Mouse (Mus musculus) hindbrain, embryonic 16.5 days (tissue): Measurements from ENCODE around the gene Zc3h12c. TPM values are rescaled to one million over a fixed set of nuclear protein-coding genes. Genes with fewer than 3 reads are reported as not detected.

ENCODE experiments used
- ATAC-seq: fragments of 200-750 bp; cut with Nextera tagmentation; 2 replicates; pipeline ENCODE4 v1.8.0; 2017; ENCODE audit warnings: moderate TSS enrichment, moderate library complexity
- H3K27ac ChIP-seq: fragments of 300-500 bp; sonication (generic); 2 replicates; pipeline ENCODE4 v1.5.1; 2014; ENCODE audit warnings: low read depth, mild to moderate bottlenecking, control low read depth, low read length, moderate library complexity
- H3K27me3 ChIP-seq: fragments of 300-500 bp; sonication (generic); replicated peaks from 2 replicates; pipeline ENCODE4 v1.6.1; 2014; ENCODE audit warnings: low read length; ENCODE audit not compliant: control insufficient read depth, insufficient read depth
- H3K36me3 ChIP-seq: fragments of 300-500 bp; sonication (generic); 2 replicates; pipeline ENCODE4 v1.6.1; 2014; ENCODE audit warnings: mild to moderate bottlenecking, low read length, moderate library complexity, mixed read lengths; ENCODE audit not compliant: control insufficient read depth, insufficient read depth
- H3K4me1 ChIP-seq: fragments of 300-500 bp; sonication (generic); 2 replicates; pipeline ENCODE4 v1.6.1; 2014; ENCODE audit warnings: low read depth, low read length; ENCODE audit not compliant: control insufficient read depth, insufficient read depth
- H3K4me2 ChIP-seq: fragments of 300-500 bp; sonication (generic); 2 replicates; pipeline ENCODE4 v1.6.1; 2014; ENCODE audit warnings: mild to moderate bottlenecking, low read length, control low read depth, moderate library complexity
- H3K4me3 ChIP-seq: fragments of 300-500 bp; sonication (generic); 2 replicates; pipeline ENCODE4 v1.5.1; 2014; ENCODE audit warnings: mild to moderate bottlenecking, low read length, control low read depth, moderate library complexity
- H3K9ac ChIP-seq: fragments of 300-500 bp; sonication (generic); 2 replicates; pipeline ENCODE4 v1.6.1; 2014; ENCODE audit warnings: low read depth, mild to moderate bottlenecking, control low read depth, low read length, moderate library complexity
- H3K9me3 ChIP-seq: fragments of 300-500 bp; sonication (generic); 2 replicates; pipeline ENCODE4 v1.6.1; 2014; ENCODE audit warnings: mild to moderate bottlenecking, low read length, moderate library complexity; ENCODE audit not compliant: control insufficient read depth
- WGBS: fragments of 180-500 bp; shearing (Covaris S2); extraction: QIAGEN DNeasy Blood & Tissue Kit; methylation state at CpG from one replicate; pipeline ENCODE4 v1.1.7; 2014; 5-methylcytosine and 5-hydroxymethylcytosine counted together
- polyA plus RNA-seq: library from polyadenylated mRNA; unstranded; fragments of >200 nt; fragmentation: Nextera tagmentation; extraction: Ambion mirVana; gene quantifications from 2 replicates; pipeline ENCODE4 v1.2.1, GENCODE M21; 2015

Zc3h12c gene
- polyA plus RNA-seq, 1 experiment from 2014 or later = 3.0 TPM

- peaks cover 14% of the 10 kb centered on the region for H3K4me1 ChIP-seq
- no peaks in the 10 kb centered on the region for H3K27me3 ChIP-seq
- 89% methylated on average over 6 of the region's 6 CpGs for WGBS
- no peak overlapping the region for H3K9ac ChIP-seq
- ATAC-seq = no peak
- H3K4me2 ChIP-seq = no peak overlapping the region
- no peak overlapping the region for H3K4me3 ChIP-seq
- no peaks in the 10 kb centered on the region for H3K9me3 ChIP-seq
- H3K36me3 ChIP-seq = no peaks in the 10 kb centered on the region
- H3K27ac ChIP-seq = no peak overlapping the region
Observed at GRCm38 (mm10) chr9:52170671-52171070, 2.3 kb upstream of the Zc3h12c start.

GRCm38 (mm10) chr9:52170131-52170530 lies 1.8 kb upstream of the Zc3h12c start:
- H3K36me3 ChIP-seq = no peaks in the 10 kb centered on the region
- H3K4me3 ChIP-seq = no peak overlapping the region
- peaks cover 15% of the 10 kb centered on the region for H3K4me1 ChIP-seq
- 56% methylated on average over 3 of the region's 3 CpGs for WGBS
- H3K9me3 ChIP-seq = no peaks in the 10 kb centered on the region
- H3K4me2 ChIP-seq = no peak overlapping the region
- no peaks in the 10 kb centered on the region for H3K27me3 ChIP-seq
- no peak overlapping the region for H3K9ac ChIP-seq
- no peak for ATAC-seq
- H3K27ac ChIP-seq = no peak overlapping the region

GRCm38 (mm10) chr9:52168686-52169270 lies 406 bp upstream of the Zc3h12c start:
- no peaks in the 10 kb centered on the region for H3K9me3 ChIP-seq
- H3K4me2 ChIP-seq = peak overlapping the region; percentile 82
- no peaks in the 10 kb centered on the region for H3K27me3 ChIP-seq
- H3K27ac ChIP-seq = peak overlapping the region; percentile 95
- WGBS = under 1% methylated on average over 19 of the region's 34 CpGs
- peak overlapping the region; percentile 96 for H3K9ac ChIP-seq
- H3K4me3 ChIP-seq = peak overlapping the region; percentile 85
- H3K4me1 ChIP-seq = peaks cover 15% of the 10 kb centered on the region
- peak; percentile 92 for ATAC-seq
- no peaks in the 10 kb centered on the region for H3K36me3 ChIP-seq

- 1% methylated on average over 8 of the region's 8 CpGs for WGBS
- Histone ChIP-seq H3K9me3 (no peaks in the 10 kb centered on the region), H3K4me1 (peaks cover 15% of the 10 kb centered on the region), H3K4me3 (peak overlapping the region; percentile 85), H3K27ac (peak overlapping the region; percentile 95), H3K27me3 (no peaks in the 10 kb centered on the region), H3K9ac (peak overlapping the region; percentile 96), H3K4me2 (peak overlapping the region; percentile 82), H3K36me3 (no peaks in the 10 kb centered on the region)
- ATAC-seq = no peak
Observed at GRCm38 (mm10) chr9:52167506-52167862, 888 bp downstream of the Zc3h12c start.

GRCm38 (mm10) chr9:52167084-52167483 lies 1.3 kb downstream of the Zc3h12c start:
- WGBS = 5% methylated on average over 3 of the region's 3 CpGs
- no peak overlapping the region; the same call in 1 of the 2 replicates for H3K27ac ChIP-seq

GRCm38 (mm10) chr9:52165706-52166090 lies 2.7 kb downstream of the Zc3h12c start:
- peaks cover 15% of the 10 kb centered on the region for H3K4me1 ChIP-seq
- no peak overlapping the region for H3K27ac ChIP-seq
- H3K27me3 ChIP-seq = no peaks in the 10 kb centered on the region
- H3K4me2 ChIP-seq = peak overlapping the region; percentile 32
- no peak overlapping the region for H3K4me3 ChIP-seq
- H3K36me3 ChIP-seq = no peaks in the 10 kb centered on the region
- H3K9me3 ChIP-seq = no peaks in the 10 kb centered on the region
- ATAC-seq = no peak
- WGBS = 89% methylated on average over 3 of the region's 3 CpGs
- no peak overlapping the region for H3K9ac ChIP-seq

More at GRCm38 (mm10) chr9:52167084-52167483, 1.3 kb downstream of the Zc3h12c start:
- Histone ChIP-seq H3K9me3 (no peaks in the 10 kb centered on the region), H3K4me3 (peak overlapping the region; percentile 85), H3K36me3 (no peaks in the 10 kb centered on the region), H3K4me1 (peaks cover 15% of the 10 kb centered on the region), H3K4me2 (peak overlapping the region; percentile 82), H3K9ac (peak overlapping the region; percentile 96; the same call in 1 of the 2 replicates), H3K27me3 (no peaks in the 10 kb centered on the region)
- ATAC-seq = no peak

- no peak overlapping the region for H3K27ac ChIP-seq
- H3K4me3 ChIP-seq = no peak overlapping the region
- no peaks in the 10 kb centered on the region for H3K27me3 ChIP-seq
- 82% methylated on average over 13 of the region's 13 CpGs for WGBS
- H3K9me3 ChIP-seq = no peaks in the 10 kb centered on the region
- H3K4me1 ChIP-seq = peaks cover 15% of the 10 kb centered on the region
- H3K36me3 ChIP-seq = no peaks in the 10 kb centered on the region
- no peak overlapping the region for H3K4me2 ChIP-seq
- no peak overlapping the region for H3K9ac ChIP-seq
- no peak for ATAC-seq
Observed at GRCm38 (mm10) chr9:52165076-52165705, 3.2 kb downstream of the Zc3h12c start.

GRCm38 (mm10) chr9:52160512-52160911 lies 7.9 kb downstream of the Zc3h12c start:
- 92% methylated on average over 1 of the region's 1 CpGs for WGBS
- H3K4me2 ChIP-seq = no peak overlapping the region
- no peak overlapping the region for H3K27ac ChIP-seq
- no peaks in the 10 kb centered on the region for H3K4me1 ChIP-seq
- H3K9me3 ChIP-seq = no peaks in the 10 kb centered on the region
- H3K9ac ChIP-seq = no peak overlapping the region
- no peaks in the 10 kb centered on the region for H3K27me3 ChIP-seq
- no peak overlapping the region for H3K4me3 ChIP-seq
- no peaks in the 10 kb centered on the region for H3K36me3 ChIP-seq
- ATAC-seq = no peak

- H3K36me3 ChIP-seq = no peaks in the 10 kb centered on the region
- H3K9ac ChIP-seq = no peak overlapping the region
- WGBS = 88% methylated on average over 1 of the region's 1 CpGs
- H3K27me3 ChIP-seq = no peaks in the 10 kb centered on the region
- no peak overlapping the region for H3K4me3 ChIP-seq
- H3K4me1 ChIP-seq = peaks cover 6% of the 10 kb centered on the region; the same call in 1 of the 2 replicates
- H3K9me3 ChIP-seq = no peaks in the 10 kb centered on the region
- H3K4me2 ChIP-seq = no peak overlapping the region
- H3K27ac ChIP-seq = no peak overlapping the region
- no peak for ATAC-seq
Observed at GRCm38 (mm10) chr9:52158561-52158960, 9.8 kb downstream of the Zc3h12c start.
